Mouse (Mus musculus): ENCODE measurements around the gene Aldh1a2. TPM values are rescaled to one million over a fixed set of nuclear protein-coding genes. Genes with fewer than 3 reads are reported as not detected.

Aldh1a2 gene
- total RNA-seq, 2 experiments from 2014 or later, result 10.9 to 13.5 TPM

- no peak for DNase-seq
Observed at GRCm38 (mm10) chr9:71290730-71291129, 75.1 kb downstream of the Aldh1a2 start.

DNA sequence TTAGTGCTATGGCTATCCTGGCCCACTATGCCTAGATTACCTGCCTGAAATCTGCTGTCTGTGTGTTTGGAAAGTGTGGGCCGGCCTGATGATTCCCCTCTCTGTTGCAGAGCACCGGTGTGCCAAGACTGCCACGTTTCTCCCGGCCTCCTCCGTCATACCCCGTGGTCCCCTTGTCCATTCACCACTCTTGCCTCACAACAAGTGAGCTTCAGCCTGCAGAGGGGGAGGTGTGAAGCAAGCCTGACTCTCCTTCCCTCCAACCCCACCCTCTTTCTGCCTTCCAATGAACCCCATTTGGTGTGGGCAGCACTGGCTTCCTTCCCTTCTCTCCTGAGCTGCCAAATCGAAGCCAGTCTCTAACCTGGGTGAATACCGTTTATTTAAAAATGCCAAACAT lies 79.9 kb downstream of the Aldh1a2 start:
- no peak for DNase-seq

DNA sequence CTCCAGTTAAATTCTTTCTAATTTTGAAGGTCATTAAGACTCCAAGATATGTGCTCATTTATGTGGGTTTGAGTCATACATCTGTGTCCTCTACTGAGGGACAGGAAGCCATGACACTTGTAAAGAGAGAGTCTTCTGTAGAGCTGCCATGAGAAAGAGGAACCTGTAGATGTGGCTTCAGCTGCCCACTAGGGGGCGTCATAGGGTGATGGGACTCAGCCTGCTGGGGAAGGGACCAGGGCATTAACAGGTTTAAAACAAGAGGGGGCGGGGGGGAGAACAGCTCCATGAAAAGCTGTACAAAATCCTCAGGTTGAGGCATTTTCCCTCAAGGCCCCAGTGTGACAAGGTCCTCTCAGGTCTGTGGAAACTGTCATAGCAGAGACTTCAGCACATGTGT lies 88.0 kb downstream of the Aldh1a2 start:
- DNase-seq, result no peak

DNA sequence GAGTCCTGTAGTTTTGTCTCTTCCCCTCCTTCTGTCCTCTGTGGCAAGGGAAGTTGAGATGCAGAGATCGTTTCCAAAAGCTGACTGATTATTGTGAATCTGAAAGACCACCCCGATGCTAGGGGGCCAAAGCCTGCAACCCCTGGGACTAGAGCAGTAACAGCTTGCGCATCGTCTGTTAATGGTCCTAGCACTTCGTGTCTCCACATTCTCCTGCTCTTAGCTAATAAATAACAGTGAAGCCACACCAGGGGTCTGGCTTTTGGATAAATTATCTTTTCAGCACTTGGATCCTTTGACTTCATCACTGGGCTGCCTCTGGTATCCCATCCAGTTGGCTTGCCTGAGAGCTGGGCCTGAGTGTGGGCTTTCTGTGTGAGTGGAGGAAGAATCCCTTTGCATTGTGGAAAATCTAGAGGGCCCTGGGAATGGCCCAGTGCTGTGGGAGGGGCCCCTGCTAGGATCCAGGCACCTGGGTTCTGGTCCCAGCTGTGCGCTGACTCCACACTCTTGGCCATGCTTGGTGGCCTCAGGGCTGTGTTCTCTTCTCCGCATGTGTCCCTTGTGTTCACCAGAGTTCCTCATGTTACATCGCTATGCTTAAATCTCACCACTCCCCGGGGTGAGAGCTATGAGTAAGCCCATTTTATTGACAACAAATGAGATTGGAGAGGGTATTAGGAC lies 91.7 kb downstream of the Aldh1a2 start:
- DNase-seq, result no peak

DNA sequence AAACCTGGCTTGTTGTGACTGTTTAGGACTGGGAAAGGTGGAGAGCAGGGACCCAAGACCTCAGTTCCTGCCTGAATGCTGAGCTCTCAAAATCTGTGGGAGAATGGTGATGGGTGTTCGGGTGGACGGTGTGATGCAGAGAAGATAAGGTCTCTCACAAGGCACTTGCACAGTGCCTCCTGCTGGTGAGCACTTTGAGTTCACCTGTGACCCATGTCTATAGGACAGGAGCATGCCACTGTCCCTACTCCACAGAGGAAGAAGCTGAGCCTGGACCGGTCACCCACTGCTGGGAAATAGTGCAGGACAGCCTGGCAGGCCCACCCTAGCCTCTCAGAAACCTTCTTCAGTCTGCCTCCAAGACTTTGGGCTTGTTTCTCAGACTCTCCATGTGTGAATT lies 100.4 kb downstream of the Aldh1a2 start:
- no peak for DNase-seq

- DNase-seq, result peak; percentile 29
Observed at GRCm38 (mm10) chr9:71317096-71317920, 101.7 kb downstream of the Aldh1a2 start.

DNA sequence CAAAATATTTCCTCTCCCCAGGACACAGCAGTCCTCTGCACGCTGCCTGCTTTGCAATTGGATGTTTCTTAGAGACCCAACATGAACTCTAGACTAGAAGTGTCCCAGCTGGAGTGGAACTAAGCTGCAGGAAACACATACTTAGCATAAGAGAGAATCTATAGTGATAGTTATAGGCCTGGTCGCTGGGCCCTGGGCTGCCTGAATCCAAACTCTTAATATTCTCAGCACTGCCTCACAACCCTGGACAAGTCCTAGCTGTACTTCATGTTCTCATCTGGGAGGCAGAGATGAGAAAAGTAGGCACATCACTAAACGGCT lies 102.3 kb downstream of the Aldh1a2 start:
- DNase-seq, result no peak

- DNase-seq, result peak; percentile 51
Observed at GRCm38 (mm10) chr9:71319776-71320175, 104.2 kb downstream of the Aldh1a2 start.

DNA sequence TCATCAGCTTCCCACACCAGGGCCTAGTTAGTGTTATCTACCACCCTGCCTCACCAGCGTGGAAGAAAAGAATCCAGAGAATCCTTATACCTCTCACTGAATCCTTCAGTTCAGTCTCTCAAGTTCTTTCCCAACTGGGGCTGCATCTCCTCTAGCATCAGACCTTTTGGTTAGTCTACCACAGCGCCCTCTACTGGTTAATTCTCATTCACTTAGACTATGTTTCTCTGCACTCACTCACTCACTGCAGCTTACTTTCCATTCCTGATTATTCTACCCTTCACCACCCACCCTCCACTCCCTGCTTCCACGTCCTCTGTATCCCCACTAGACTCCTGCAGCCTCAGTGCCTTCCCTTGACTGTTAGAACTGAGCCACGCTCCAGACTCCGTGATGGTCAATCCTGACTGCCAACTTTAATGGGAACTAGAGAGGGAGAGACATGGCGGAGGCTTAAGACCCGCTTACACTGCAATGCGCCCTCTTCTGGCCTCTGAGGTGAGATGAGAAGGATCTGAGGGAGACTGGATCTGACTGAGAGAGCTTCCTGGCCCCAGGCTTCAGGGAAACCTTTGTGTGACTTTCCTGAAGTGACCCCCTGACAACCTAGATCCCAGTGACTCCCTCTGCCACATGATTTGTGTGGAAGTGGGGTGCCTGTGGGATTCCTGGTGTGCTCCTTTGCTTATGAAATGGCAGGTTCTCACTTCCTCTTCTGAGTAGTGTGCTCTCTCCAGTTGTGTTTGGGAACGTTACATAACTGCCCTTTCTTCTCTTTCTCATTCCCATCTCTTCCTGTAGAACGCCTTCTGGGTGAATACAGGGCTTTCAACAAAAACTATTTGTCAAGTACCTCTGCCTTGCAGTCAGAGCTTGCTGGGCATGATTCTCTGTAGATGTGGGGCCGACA lies 104.9 kb downstream of the Aldh1a2 start:
- DNase-seq, result no peak

DNA sequence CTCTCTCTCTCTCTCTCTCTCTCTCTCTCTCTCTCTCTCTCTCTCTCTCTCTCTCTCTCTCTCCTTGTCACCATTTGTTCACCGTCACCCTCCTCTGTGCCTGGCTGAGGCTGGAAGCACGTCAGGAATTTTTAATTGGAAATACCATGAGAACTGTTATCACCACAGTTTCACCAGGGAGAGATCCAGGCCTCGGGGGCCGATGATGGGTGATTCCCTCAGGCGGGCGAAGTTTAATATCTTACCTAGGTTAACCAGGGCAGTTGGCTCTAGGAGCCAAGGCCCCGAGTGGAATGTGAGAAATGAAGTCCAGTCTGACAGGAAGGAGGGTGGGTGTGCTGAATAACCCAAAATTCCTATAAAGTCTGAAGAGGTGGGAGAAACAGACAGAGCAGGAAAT lies 105.8 kb downstream of the Aldh1a2 start:
- no peak for DNase-seq

- DNase-seq, result no peak
Observed at GRCm38 (mm10) chr9:71321871-71322270, 106.3 kb downstream of the Aldh1a2 start.

DNA sequence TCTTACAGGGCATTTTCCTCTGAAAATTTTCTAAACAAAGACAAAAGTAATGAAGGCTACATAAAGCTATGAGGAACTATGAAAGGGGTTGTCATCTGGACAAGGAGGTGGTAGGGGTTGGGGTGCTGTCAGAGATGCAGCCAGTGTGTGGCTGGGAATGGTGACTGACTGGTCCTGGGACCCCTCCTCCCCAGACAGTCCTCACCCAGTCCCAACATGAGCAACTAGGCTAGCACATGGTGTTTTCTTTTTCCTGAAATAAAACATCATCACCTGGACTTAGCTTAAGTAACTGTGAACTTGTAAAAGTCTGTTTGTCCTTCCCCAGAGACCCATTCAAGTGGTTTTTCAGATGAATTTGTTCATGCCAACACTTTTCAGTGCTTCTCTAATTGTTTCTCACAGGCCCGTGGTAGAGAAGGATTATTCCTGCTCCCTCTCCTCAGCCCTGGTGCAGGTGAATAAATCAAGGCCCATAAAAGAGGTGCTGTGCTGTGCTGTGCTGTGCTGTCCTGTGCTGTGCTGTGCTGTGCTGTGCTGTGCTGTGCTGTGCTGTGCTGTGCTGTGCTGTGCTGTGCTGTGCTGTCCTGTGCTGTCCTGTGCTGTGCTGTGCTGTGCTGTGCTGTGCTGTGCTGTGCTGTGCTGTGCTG lies 107.8 kb downstream of the Aldh1a2 start:
- DNase-seq, result no peak

DNA sequence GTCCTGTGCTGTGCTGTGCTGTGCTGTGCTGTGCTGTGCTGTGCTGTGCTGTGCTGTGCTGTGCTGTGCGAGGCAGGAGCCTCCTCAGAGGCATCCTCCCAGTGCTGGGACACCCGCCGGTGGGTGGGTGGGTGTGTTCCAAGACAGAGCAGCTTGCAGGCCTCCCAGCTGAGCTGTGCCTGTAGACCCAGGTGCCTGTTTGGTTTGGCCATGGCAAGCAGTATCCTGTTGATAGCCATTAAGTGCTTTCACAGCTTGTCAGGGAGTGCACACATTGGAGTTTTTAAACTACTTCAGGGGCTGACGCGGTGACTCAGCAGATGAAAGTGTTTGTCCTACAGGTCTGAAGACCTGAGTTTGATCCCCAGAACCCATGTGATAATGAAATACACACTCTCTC lies 108.5 kb downstream of the Aldh1a2 start:
- no peak for DNase-seq

DNA sequence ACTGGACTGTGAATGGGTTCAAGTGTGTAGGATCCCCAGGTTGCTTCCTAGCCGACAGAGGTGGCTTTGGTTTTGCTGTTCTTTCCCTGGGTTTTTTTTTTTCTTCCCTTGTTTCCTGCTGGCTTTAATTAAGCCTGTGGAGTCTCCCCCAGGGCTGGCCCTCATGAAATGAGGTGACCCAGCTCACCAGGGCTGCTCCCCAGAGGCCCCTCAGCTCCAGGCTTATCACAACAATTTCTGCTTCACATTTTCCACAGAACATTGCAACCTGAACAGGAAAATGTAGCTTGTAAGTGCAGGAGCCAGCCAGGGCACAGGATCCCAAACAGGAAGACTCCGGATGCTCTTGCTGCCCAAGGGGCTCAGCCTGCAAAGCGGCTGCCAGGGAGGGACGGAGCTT lies 110.7 kb downstream of the Aldh1a2 start:
- DNase-seq, result no peak

GRCm38 (mm10) chr9:71331661-71332060 lies 116.1 kb downstream of the Aldh1a2 start:
- no peak for DNase-seq

GRCm38 (mm10) chr9:71336674-71337073 lies 121.1 kb downstream of the Aldh1a2 start:
- DNase-seq, result no peak

DNA sequence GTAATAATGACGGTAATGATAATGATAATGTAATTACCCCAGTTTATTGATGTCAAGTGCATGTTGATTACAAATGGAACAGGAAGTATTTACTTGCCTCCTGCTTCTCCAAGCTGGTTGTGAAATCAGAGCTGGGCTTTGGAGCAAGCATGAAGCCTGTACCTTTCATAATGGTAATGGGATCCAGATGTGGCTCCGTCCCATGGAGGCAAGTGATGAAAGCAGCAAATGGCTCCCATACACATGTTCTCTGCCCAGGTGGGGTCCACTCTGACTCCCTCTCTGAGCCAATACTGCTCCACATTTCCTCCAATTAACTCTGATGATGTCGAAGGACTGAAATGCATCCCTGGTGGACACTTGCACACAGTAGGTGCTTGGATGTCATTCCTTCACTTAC lies 121.8 kb downstream of the Aldh1a2 start:
- DNase-seq, result no peak

- DNase-seq, result no peak
Observed at GRCm38 (mm10) chr9:71340116-71340515, 124.5 kb downstream of the Aldh1a2 start.
